Mouse (Mus musculus): ENCODE results near the gene Wrap73.

DNA sequence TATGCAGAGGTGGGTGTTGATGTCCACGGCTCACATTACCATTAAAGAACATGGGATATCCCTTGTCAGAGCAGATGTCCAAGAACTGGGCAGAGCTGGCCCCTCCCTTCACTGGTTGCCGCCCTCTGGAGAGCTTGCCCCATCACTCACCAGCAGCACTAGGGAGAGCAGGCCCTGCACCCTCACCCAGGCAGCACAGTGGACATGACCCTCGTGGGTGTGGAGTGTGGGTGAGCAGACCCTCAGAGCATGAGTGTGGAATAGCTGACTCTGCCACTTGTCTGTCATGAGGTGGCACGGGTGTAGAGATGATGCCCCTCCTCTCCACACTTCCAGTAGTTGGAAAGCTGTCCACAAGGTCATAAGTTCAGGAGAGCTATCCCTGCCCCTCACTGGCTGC lies 7.4 kb upstream of the Wrap73 start:
- no peak for TF ChIP-seq CTCF (conservative IDR thresholded peaks at IDR 0.05; ENCODE audit: insufficient read depth, insufficient read length, low read depth, low read length)
- no peak for TF ChIP-seq POLR2A (IDR thresholded peaks at IDR 0.05; ENCODE audit: low read depth, low read length)
